Mouse (Mus musculus): ENCODE measurements around the gene Gm49392.
A peak's percentile ranks its signal among the peaks of the same experiment; 100 is the strongest.
"Not testable (repeated sequence)": the region's sequence is repeated elsewhere in the genome, so short reads cannot be mapped to it uniquely, and the experiment has no call there.

Gene Gm49392

DNA sequence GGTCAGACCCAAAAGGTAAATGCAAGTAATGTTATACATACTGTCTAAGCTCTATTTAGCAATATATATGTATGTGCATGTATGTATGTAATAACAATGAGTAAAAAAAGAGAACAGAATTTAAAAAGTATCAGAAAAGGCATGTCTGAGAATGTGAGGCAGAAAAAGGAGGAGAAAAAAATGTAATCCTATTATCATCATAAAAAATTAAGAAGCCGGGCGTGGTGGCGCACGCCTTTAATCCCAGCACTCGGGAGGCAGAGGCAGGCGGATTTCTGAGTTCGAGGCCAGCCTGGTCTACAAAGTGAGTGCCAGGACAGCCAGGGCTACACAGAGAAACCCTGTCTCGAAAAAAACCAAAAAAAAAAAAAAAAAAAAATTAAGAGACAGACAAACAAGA, at the start of gene Gm49392:
Gene Gm49392 (minus strand): TSS at position 101 of the 400 bp plus-strand sequence.
- not testable (repeated sequence) for DNase-seq (ENCODE audit: low spot score in 2 of 2)

DNA sequence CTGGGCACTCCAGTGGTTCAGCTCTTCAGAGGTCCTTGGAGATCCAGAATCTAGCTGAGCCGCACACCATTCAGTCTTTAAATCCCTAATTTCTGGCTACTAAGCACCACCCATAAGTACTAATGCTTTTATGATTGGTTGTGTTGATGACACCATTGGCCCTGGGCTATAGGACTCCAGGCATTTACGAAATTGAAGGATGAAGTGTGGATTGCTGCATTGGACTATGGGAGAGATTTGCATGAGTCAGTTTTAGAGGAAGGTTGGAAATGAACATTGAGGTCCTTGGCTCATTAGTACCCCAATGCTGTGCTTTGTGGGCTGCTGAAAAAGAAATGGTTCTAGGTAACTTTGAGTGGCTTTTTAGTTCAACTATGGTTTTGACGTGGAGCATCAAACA, 45.2 kb upstream of the Gm49392 start, which contains the start of gene Tpbpa:
Gene Tpbpa (minus strand): TSS at position 101 of the 400 bp plus-strand sequence.
- not testable (repeated sequence) for DNase-seq (ENCODE audit: low spot score in 2 of 2)

DNA sequence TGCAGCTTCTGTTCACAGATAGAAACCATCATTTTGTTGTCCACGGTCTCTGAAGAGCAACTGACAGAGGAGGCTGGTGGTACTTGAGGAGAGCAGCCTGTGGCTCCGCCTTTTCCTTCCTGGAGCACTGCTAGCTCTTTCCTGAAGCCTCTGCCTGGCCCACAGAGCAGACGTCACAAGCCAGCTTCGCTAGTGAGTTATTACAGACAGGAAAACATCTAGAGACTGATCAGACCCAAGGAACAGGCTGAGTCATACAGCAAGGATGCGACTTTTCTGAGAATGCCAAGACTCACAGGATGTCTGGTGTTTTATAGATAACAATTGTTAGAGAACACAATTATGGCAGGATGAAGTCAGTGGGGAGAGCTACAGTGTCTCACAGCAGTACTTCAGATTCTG, 39.8 kb upstream of the Gm49392 start, which contains the start of the genes Gm49391 and Ctla2a:
Gene Gm49391 (minus strand): TSS at position 72 of the 402 bp plus-strand sequence.
Gene Ctla2a (minus strand): TSS at position 126 of the 402 bp plus-strand sequence.
- DNase-seq (ENCODE audit: low spot score in 2 of 2), result peak; percentile 54 to 65

DNA sequence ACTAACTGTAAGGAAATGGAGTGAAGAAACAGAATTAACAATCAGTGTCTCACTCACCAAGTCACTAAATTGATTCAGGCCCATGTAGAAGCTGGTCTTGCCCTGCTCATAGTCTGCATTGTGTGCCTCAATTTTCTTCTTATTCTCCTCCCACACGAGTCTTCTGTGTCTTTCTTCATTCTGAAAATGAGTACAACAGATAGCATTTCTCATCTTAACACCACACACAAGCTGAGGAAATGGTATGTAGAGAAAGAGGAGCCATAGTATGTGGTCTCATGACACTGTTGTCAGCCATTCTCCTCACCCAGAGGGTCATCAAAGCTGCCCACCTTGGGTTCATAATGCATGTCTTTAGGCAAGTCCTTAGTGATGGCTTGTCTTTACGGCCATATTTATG, 38.8 kb upstream of the Gm49392 start, which contains the start of gene Gm49393:
Gene Gm49393 (minus strand): TSS at position 101 of the 400 bp plus-strand sequence.
- peak in 1 of 2 experiments; percentile 1 for DNase-seq (ENCODE audit: low spot score in 2 of 2)

DNA sequence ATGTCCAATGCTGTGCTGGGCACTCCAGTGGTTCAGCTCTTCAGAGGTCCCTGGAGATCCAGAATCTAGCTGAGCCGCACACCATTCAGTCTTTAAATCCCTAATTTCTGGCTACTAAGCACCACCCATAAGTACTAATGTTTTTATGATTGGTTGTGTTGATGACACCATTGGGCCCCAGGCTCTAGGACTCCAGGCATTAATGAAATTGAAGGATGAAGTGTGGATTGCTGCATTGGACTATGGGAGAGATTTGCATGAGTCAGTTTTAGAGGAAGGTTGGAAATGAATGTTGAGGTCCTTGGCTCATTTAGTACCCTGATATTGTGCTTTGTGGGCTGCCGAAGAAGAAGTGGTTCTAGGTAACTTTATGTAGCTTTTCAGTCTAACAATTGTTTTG, 8.1 kb upstream of the Gm49392 start, which contains the start of gene Tpbpb:
Gene Tpbpb (minus strand): TSS at position 101 of the 400 bp plus-strand sequence.
- DNase-seq (ENCODE audit: low spot score in 2 of 2), result not testable (repeated sequence)

DNA sequence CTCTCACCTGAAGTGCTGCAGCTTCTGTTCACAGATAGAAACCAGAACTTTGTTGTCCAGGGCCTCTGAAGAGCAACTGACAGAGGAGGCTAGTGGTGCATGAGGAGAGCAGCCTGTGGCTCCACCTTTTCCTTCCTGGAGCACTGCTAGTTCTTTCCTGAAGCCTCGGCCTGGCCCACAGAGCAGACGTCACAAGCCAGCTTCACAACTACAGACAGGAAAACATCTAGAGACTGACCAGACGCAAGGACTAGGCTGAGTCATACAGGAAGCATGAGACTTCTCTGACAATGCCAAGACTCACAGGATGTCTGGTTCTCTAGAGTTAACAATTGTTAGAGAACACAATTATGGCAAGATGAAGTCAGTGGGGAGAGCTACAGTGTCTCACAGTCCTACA, 634 bp upstream of the Gm49392 start, which contains the start of gene Ctla2b:
Gene Ctla2b (minus strand): TSS at position 120 of the 400 bp plus-strand sequence.
- DNase-seq (ENCODE audit: low spot score in 2 of 2), result peak; percentile 79 to 87

DNA sequence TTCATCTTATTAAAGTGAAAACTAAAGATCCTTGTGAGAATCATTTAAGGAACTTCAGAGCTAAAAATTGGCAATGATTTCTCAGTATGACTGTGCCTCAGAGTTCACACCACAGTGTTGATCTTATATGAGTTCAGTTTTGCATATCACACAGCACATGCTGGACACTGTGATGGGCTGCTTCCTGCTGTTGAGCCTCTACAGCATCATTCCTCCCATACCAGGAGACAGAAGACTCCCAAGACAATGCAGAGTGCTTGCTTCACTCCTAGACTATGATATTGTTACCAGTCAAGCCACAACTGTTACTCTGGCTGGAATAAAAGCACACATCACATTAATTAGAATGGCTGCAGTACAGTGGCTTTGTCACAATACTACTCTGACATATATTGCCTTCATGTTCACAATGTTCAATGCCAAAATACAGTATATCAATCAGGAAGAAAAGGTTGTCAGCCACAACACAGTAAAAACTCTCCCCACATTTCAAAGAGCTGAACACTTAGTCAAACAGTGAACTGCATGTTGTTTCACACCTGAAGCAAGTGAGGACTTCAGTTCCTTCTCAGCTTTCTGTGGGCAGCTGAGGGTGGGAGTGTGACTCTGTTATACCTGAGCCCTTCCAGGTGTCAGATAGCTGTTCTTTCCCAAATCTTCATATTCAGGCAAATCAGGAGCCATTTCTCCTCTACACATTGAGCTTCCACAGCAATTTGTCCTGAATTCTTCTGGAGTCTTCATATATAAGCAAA, 1.1 kb downstream of the Gm49392 start:
- peak; percentile 20 to 54 for DNase-seq (ENCODE audit: low spot score in 2 of 2)

DNA sequence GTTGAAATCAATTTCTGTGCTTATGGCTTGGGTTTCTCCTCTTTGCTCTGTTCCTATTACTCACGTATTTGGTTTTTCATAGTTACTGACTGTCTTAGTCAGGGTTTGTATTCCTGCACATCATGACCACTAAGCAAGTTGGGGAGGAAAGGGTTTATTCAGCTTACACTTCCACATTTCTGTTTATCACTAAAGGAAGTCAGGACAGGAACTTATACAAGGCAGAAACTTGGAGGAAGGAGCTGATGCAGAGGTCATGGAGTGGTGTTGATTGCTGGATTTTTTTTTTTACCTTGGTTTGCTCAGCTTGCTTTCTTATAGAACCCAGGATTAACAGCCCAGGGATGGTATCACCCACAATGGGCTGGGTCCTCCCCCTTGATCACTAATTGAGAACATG, 4.4 kb downstream of the Gm49392 start:
- no peak for DNase-seq (ENCODE audit: low spot score in 2 of 2)

DNA sequence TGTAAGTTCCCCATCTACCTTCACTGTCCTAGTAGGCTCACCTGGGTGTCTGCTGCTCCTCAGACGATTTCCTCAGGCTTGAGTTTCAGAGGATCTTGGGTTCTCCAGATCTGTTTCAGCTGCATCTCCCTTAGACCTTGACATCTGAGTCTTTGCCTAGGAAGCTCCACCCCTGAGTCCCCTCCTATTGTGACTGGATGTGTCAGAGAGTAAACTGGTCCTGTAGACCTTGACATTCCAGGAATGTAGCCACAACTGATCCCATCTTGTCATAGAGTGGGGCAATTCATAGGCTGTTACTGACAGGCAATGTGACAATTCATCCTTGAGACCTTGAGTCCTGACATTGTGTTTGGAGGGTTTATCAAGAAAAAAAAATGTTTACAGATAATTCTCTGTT, 32.4 kb downstream of the Gm49392 start, which contains the start of gene 4930486L24Rik:
Gene 4930486L24Rik (minus strand): TSS at position 195 of the 400 bp plus-strand sequence.
- DNase-seq (ENCODE audit: low spot score in 2 of 2), result no peak

DNA sequence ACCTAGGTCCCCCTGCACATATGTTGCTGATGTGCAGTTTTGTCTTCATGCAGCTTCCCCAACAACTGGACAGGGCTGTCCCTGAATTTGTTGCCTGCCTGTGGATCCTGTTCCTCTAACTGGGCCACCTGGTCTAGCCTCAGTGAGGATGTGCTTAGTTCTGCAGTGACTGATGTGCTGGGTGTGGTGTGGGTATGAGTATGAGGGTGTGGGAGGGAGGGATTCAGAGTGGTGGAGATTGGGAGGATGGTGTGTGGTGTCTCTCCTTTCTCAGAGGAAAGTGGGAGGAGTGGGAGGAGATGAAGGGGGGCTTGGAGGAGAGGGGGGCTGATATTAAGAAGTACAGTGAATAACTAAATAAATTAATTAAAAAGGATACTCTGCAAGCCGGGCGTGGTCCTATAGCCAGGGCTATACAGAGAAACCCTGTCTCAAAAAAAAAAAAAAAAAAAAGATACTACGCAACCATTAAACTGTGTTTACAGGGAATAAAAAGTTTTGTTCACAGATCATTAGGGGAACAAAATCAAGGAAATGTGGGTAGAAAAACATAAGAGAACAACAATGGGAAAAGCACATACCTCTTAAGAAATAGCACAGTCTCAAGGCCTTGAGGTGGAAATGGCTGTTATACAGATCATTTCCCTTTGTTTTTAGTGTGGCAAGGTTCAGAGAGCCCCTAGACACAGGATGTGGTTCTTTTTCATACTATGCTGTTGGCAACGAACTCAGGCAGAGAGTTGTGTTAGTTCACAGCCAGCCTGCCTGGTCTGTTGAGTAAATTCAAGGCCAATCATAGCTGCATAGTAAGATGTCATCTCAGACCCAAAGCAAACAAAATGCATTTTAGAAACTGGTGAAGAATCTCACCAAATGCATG, 48.2 kb downstream of the Gm49392 start:
- peak; percentile 50 to 72 for DNase-seq (ENCODE audit: low spot score in 2 of 2)

DNA sequence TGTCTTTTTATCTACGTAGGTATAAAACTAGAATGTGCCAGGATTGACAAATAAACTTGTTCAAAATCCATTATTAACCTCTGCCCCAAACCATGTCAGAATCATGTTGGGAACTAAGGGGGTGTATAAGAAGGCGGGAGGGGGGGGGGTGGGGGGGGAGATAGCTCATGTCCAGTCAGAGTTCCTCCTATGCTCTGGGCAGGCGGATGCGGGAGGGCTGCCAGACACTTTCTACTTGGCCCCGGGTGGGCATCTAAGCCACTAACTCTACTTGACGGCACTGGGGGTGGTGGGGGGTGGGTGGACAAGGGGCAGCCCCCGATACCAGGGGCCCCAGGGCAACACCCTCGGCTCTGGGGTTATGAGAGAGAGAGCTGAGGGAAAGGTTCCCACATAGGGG, 53.5 kb downstream of the Gm49392 start:
- DNase-seq (ENCODE audit: low spot score in 2 of 2), result no peak

DNA sequence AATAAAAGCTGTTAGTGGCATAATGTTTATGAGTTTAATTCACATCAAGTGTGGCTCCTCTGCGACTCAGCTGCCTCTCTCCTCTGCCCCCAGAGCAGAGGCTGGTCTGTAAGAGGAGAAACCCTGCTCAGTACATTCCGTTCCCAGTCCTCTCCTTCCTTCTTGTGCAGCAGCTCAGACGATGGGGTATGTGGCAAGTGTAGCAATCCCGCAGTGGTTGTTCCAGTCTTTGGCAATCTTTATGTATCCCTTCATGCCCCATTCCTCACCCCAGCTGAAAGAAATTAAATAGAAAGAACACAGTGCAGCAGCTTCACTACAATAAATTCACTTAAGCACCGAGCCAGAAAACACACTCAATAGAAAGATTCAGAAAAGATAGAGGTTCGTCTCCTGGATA, 54.0 kb downstream of the Gm49392 start:
- no peak for DNase-seq (ENCODE audit: low spot score in 2 of 2)

DNA sequence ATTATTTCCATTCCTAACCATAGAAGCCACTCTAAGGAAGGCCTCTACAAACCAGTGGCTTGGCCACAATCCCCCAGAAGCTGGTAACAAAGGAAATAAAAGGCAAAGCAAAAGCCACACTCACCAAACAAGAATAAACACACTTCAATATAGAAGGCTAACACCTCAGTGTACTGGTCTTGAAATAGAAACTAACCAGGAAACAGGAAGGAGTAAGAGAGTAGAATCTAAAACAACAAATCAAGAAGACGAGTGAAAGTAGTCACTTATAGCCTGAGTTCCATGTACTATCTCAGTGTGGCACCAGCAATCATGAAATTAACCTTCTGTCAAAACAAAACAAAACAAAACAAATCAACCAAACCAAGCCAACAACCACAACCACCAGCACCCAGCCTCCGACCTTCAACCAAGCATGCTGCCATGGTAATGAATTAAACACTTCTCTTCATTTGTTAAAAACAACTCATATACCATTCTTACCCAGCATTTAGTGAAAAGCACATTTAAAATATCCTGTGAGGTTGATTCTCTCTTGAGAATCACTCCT, 57.3 kb downstream of the Gm49392 start:
- DNase-seq (ENCODE audit: low spot score in 2 of 2), result peak; percentile 25 to 57

DNA sequence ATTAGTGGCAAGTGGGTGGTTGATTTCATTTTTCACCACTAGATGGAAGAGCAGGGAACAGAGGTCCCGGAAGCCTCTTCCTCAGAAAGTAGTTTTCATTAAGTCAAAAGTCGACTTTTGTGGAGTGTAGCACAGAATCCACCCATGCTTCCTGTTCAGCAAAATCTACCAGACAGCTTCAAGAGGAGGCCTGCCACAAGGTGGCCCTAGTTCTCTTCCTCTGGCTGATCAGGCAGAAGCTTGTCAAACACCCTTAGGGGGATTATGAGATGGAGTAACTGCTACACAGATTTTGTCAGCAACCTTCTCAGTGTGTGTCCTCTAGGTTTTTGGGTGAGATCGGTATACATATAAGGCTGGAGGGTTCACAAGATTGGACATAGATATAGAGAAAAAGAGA, 70.6 kb downstream of the Gm49392 start:
- peak; percentile 45 to 51 for DNase-seq (ENCODE audit: low spot score in 2 of 2)

DNA sequence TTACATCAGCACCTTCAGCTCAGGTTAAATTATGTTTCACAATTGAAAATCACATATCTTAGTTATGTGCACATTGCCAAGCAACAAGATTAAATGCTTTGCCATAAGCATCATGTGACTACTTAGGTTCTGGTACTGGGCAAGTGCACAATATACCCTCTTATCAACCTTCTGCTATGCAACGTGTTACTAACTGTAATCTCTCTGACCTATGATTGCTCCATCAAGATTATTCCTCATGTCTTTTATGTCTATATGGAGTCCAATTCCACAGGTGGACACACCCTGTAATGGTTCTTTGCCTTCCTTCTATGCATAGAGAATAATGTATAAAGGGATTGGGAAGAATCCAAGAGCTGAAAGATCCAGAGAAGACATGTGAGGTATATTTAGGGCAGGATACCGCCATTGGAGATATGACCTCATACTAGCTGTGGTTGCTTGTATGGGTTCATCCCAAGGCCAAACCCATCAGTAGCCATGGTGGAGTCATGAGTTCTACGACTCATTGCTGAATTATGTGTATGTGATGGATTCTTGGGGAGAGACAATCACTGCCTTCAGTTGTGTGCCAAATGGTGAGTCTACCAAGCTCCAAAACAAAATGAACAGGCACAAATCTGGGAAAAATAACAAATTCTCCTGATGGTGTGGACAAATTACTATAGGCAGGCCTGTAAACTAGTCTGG, 76.1 kb downstream of the Gm49392 start:
- no peak for DNase-seq (ENCODE audit: low spot score in 2 of 2)

DNA sequence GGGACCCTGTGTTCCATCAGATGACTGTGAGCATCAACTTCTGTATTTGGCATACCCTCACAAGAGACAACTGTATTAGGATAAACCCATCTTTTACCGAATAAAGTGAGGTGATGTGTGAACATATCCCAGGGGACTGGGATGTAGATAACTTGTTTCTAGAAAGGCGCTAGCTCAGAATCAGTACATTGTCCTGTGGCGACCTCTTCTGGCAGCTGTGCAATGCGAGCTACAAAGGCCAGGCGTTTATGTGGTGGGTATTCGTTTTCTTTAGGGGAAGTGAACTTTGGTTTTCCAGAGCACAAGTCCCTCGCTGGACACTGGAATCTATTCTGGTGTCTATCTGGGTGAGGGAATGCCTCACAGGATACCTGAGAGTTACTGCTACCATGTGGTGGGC, 77.2 kb downstream of the Gm49392 start:
- DNase-seq (ENCODE audit: low spot score in 2 of 2), result peak in 1 of 2 experiments; percentile 12

DNA sequence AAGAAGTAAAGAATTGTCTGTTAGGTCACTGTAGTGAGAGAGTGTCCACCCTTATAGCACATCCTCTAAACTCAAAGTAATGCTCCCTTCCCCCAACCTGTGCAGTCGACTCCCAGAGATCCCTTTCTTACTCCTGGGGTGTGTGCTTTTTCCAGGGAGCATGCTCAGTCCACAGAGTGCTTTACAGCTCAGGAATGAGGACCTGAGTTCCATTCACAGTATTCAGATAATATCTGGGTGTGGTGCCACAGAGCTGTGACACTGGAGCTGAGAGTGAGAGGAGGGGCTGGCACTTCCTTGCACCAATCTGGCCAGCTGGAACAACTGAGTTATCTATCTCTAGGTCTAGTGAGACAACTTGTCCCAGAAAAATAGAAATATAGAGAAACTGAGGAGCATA, 83.0 kb downstream of the Gm49392 start:
- no peak for DNase-seq (ENCODE audit: low spot score in 2 of 2)

DNA sequence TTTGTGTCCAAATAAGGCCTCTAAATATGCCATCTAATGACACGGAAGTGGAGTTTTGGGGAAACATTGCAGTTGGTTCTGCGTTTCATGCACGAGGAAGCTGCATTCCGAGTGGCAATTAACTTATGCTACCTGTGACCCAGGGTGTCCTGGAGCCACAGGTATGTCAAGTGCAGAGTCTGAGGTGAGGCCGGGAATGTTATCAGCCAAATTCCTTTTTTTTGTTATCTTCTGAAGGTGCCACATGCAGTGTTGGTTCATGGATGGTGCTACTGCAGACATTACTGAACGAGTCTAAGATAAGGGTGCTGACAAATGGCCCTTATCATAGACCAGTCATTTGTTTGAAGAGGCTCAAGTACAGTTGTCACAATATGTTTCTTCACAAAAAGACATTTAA, 83.9 kb downstream of the Gm49392 start:
- no peak for DNase-seq (ENCODE audit: low spot score in 2 of 2)

DNA sequence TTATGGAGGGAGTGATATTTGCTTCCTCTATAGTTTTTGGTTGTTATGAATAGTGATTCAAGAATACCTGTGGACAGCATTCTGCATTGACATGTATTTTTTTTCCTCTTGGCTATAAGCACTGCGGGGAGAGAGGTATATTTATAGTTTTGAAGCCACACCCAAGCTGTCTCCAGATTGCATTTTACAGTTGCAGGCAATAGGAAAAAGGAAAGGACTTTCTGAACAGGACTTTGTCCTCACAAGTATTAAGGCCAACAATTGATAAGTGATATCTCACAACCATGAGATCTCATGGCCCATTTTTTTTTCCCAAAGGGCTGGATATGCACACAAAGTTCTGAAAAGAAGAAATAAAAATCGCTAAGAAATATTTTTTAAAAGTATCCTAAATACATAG, 87.0 kb downstream of the Gm49392 start:
- no peak for DNase-seq (ENCODE audit: low spot score in 2 of 2)

DNA sequence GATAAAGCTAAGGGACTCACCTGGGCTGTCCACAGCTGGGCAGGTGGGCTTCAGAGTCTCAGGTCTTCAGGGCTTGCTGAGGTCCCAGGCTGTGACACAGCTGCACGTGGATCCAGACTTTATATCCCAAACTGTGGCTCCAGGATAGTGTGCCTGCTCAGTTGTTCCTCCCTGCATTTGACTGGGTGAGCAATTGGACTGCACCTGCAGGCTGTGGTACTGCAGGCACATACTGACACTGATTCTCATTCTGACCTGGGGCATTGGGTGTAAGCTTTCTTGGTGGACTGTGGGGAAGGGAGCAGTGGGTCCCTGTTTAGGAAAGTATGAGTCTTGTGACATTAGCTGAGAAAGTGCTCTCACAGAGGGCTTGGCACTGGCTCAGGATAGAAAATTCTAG, 93.9 kb downstream of the Gm49392 start, which contains the start of gene Ctsll3:
Gene Ctsll3 (minus strand): TSS at position 101 of the 400 bp plus-strand sequence.
- DNase-seq (ENCODE audit: low spot score in 2 of 2), result no peak
